Mouse (Mus musculus): ENCODE measurements around the gene Mycl. TPM values are rescaled to one million over a fixed set of nuclear protein-coding genes. Genes with fewer than 3 reads are reported as not detected.

Mycl gene
- total and polyA plus RNA-seq, 2 experiments from 2014 or later = 0.12 to 14.7 TPM

- Histone ChIP-seq H3K4me1 (ENCODE audit: control insufficient read depth, insufficient read depth) (peaks cover 3% of the 10 kb centered on the region; the same call in 1 of the 2 replicates), H3K36me3 (replicated peaks; ENCODE audit: control insufficient read depth, insufficient read depth, low read length) (peaks cover 6% of the 10 kb centered on the region), H3K4me2 (ENCODE audit: low read depth, low read length) (no peak overlapping the region), H3K9me3 (replicated peaks; ENCODE audit: control insufficient read depth, low read length) (no peaks in the 10 kb centered on the region), H3K27ac (ENCODE audit: low read depth) (no peak overlapping the region), H3K27me3 (ENCODE audit: control insufficient read depth, insufficient read depth, low read length) (no peaks in the 10 kb centered on the region), H3K9ac (replicated peaks; ENCODE audit: low read depth, low read length) (no peak overlapping the region), H3K4me3 (ENCODE audit: low read depth, low read length) (no peak overlapping the region)
- 70% methylated on average over 1 of the region's 1 CpGs for WGBS
- DNase-seq (ENCODE audit: low spot score) (no peak), ATAC-seq (ENCODE audit: insufficient read depth, low read depth) (no peak)
- TF ChIP-seq CTCF (IDR thresholded peaks at IDR 0.05; ENCODE audit: low read depth) (no peak), EP300 (IDR thresholded peaks at IDR 0.05; ENCODE audit: low read depth) (no peak)
Observed at GRCm38 (mm10) chr4:123022896-123023295, 27.4 kb downstream of the Mycl start.

GRCm38 (mm10) chr4:123025418-123025817, 30.0 kb downstream of the Mycl start:
- ATAC-seq (ENCODE audit: insufficient read depth, low read depth) (no peak), DNase-seq (ENCODE audit: low spot score) (no peak)
- H3K4me3 ChIP-seq (ENCODE audit: low read depth, low read length) = no peak overlapping the region
- peaks cover 6% of the 10 kb centered on the region for H3K36me3 ChIP-seq (replicated peaks; ENCODE audit: control insufficient read depth, insufficient read depth, low read length)
- H3K27ac ChIP-seq (ENCODE audit: low read depth) = no peak overlapping the region
- H3K27me3 ChIP-seq (ENCODE audit: control insufficient read depth, insufficient read depth, low read length) = no peaks in the 10 kb centered on the region
- WGBS = 47% methylated on average over 2 of the region's 2 CpGs
- no peak overlapping the region for H3K4me2 ChIP-seq (ENCODE audit: low read depth, low read length)
- TF ChIP-seq CTCF (IDR thresholded peaks at IDR 0.05; ENCODE audit: low read depth) (no peak), EP300 (IDR thresholded peaks at IDR 0.05; ENCODE audit: low read depth) (no peak)
- H3K9ac ChIP-seq (replicated peaks; ENCODE audit: low read depth, low read length) = no peak overlapping the region
- no peaks in the 10 kb centered on the region for H3K9me3 ChIP-seq (replicated peaks; ENCODE audit: control insufficient read depth, low read length)
- no peaks in the 10 kb centered on the region for H3K4me1 ChIP-seq (ENCODE audit: control insufficient read depth, insufficient read depth)

GRCm38 (mm10) chr4:123026161-123026560, 30.7 kb downstream of the Mycl start:
- no peak for TF ChIP-seq EP300 (IDR thresholded peaks at IDR 0.05; ENCODE audit: low read depth)
- TF ChIP-seq CTCF (IDR thresholded peaks at IDR 0.05; ENCODE audit: low read depth) = no peak

GRCm38 (mm10) chr4:123026597-123026996, 31.1 kb downstream of the Mycl start:
- WGBS = 85% methylated on average over 4 of the region's 4 CpGs
- TF ChIP-seq EP300 (IDR thresholded peaks at IDR 0.05; ENCODE audit: low read depth) = no peak
- no peak for TF ChIP-seq CTCF (IDR thresholded peaks at IDR 0.05; ENCODE audit: low read depth)
- DNase-seq (ENCODE audit: low spot score) = no peak
- ATAC-seq (ENCODE audit: insufficient read depth, low read depth) = no peak
- no peak overlapping the region for H3K4me3 ChIP-seq (ENCODE audit: low read depth, low read length)
- H3K4me2 ChIP-seq (ENCODE audit: low read depth, low read length) = no peak overlapping the region
- H3K27ac ChIP-seq (ENCODE audit: low read depth) = no peak overlapping the region
- no peaks in the 10 kb centered on the region for H3K27me3 ChIP-seq (ENCODE audit: control insufficient read depth, insufficient read depth, low read length)
- no peak overlapping the region for H3K9ac ChIP-seq (replicated peaks; ENCODE audit: low read depth, low read length)
- peaks cover 16% of the 10 kb centered on the region for H3K36me3 ChIP-seq (replicated peaks; ENCODE audit: control insufficient read depth, insufficient read depth, low read length)
- H3K9me3 ChIP-seq (replicated peaks; ENCODE audit: control insufficient read depth, low read length) = no peaks in the 10 kb centered on the region
- H3K4me1 ChIP-seq (ENCODE audit: control insufficient read depth, insufficient read depth) = no peaks in the 10 kb centered on the region

More at GRCm38 (mm10) chr4:123026161-123026560, 30.7 kb downstream of the Mycl start:
- H3K36me3 ChIP-seq (replicated peaks; ENCODE audit: control insufficient read depth, insufficient read depth, low read length) = peaks cover 12% of the 10 kb centered on the region
- H3K4me1 ChIP-seq (ENCODE audit: control insufficient read depth, insufficient read depth) = no peaks in the 10 kb centered on the region
- no peaks in the 10 kb centered on the region for H3K9me3 ChIP-seq (replicated peaks; ENCODE audit: control insufficient read depth, low read length)
- DNase-seq (ENCODE audit: low spot score) (no peak), ATAC-seq (ENCODE audit: insufficient read depth, low read depth) (no peak)
- H3K4me3 ChIP-seq (ENCODE audit: low read depth, low read length) = no peak overlapping the region
- H3K27me3 ChIP-seq (ENCODE audit: control insufficient read depth, insufficient read depth, low read length) = no peaks in the 10 kb centered on the region
- H3K9ac ChIP-seq (replicated peaks; ENCODE audit: low read depth, low read length) = no peak overlapping the region
- 92% methylated on average over 13 of the region's 13 CpGs for WGBS
- no peak overlapping the region for H3K4me2 ChIP-seq (ENCODE audit: low read depth, low read length)
- no peak overlapping the region for H3K27ac ChIP-seq (ENCODE audit: low read depth)

GRCm38 (mm10) chr4:123034841-123035240, 39.4 kb downstream of the Mycl start:
- no peaks in the 10 kb centered on the region for H3K9me3 ChIP-seq (replicated peaks; ENCODE audit: control insufficient read depth, low read length)
- ATAC-seq (ENCODE audit: insufficient read depth, low read depth) (no peak), DNase-seq (ENCODE audit: low spot score) (no peak)
- H3K4me2 ChIP-seq (ENCODE audit: low read depth, low read length) = no peak overlapping the region
- H3K27me3 ChIP-seq (ENCODE audit: control insufficient read depth, insufficient read depth, low read length) = no peaks in the 10 kb centered on the region
- TF ChIP-seq EP300 (IDR thresholded peaks at IDR 0.05; ENCODE audit: low read depth) = no peak
- no peak for TF ChIP-seq CTCF (IDR thresholded peaks at IDR 0.05; ENCODE audit: low read depth)
- peaks cover 8% of the 10 kb centered on the region; the same call in 1 of the 2 replicates for H3K4me1 ChIP-seq (ENCODE audit: control insufficient read depth, insufficient read depth)
- no peak overlapping the region for H3K9ac ChIP-seq (replicated peaks; ENCODE audit: low read depth, low read length)
- no peak overlapping the region for H3K4me3 ChIP-seq (ENCODE audit: low read depth, low read length)
- H3K36me3 ChIP-seq (replicated peaks; ENCODE audit: control insufficient read depth, insufficient read depth, low read length) = peaks cover 25% of the 10 kb centered on the region
- WGBS = 89% methylated on average over 2 of the region's 2 CpGs
- no peak overlapping the region for H3K27ac ChIP-seq (ENCODE audit: low read depth)

GRCm38 (mm10) chr4:123035636-123036035, 40.2 kb downstream of the Mycl start:
- no peaks in the 10 kb centered on the region for H3K27me3 ChIP-seq (ENCODE audit: control insufficient read depth, insufficient read depth, low read length)
- no peak overlapping the region for H3K4me3 ChIP-seq (ENCODE audit: low read depth, low read length)
- no peak overlapping the region for H3K9ac ChIP-seq (replicated peaks; ENCODE audit: low read depth, low read length)
- H3K4me1 ChIP-seq (ENCODE audit: control insufficient read depth, insufficient read depth) = peaks cover 8% of the 10 kb centered on the region; the same call in 1 of the 2 replicates
- WGBS = 62% methylated on average over 2 of the region's 2 CpGs
- DNase-seq (ENCODE audit: low spot score) (no peak), ATAC-seq (ENCODE audit: insufficient read depth, low read depth) (no peak)
- TF ChIP-seq EP300 (IDR thresholded peaks at IDR 0.05; ENCODE audit: low read depth) (no peak), CTCF (IDR thresholded peaks at IDR 0.05; ENCODE audit: low read depth) (no peak)
- H3K4me2 ChIP-seq (ENCODE audit: low read depth, low read length) = no peak overlapping the region
- H3K36me3 ChIP-seq (replicated peaks; ENCODE audit: control insufficient read depth, insufficient read depth, low read length) = peaks cover 32% of the 10 kb centered on the region
- no peak overlapping the region for H3K27ac ChIP-seq (ENCODE audit: low read depth)
- no peaks in the 10 kb centered on the region for H3K9me3 ChIP-seq (replicated peaks; ENCODE audit: control insufficient read depth, low read length)

Measured in heart, postnatal 0 days (tissue).